Mouse (Mus musculus) spleen, postnatal 14 days (tissue): ENCODE results near the gene Spocd1.
"Not testable (repeated sequence)": the region's sequence is repeated elsewhere in the genome, so short reads cannot be mapped to it uniquely, and the experiment has no call there.

ENCODE experiments used
- DNase-seq, 2 experiments: peaks; one replicate each; pipeline ENCODE4 v3.0.0; 2021 to 2022; ENCODE audit warnings: low spot score in 2 of 2

The Spocd1 gene

GRCm38 (mm10) chr4:129928949-129929348 lies at the start of gene Spocd1:
Spocd1 (plus strand) TSS chr4:129929249.
- DNase-seq = no peak

- DNase-seq = no peak
Observed at GRCm38 (mm10) chr4:129880615-129881014, 48.4 kb upstream of the Spocd1 start.

GRCm38 (mm10) chr4:129881661-129882060 lies 47.4 kb upstream of the Spocd1 start:
- DNase-seq = no peak

GRCm38 (mm10) chr4:129882555-129883293 lies 46.3 kb upstream of the Spocd1 start:
- peak in 1 of 2 experiments; percentile 50 for DNase-seq

- DNase-seq = no peak
Observed at GRCm38 (mm10) chr4:129884041-129884930, 44.8 kb upstream of the Spocd1 start.

GRCm38 (mm10) chr4:129889661-129890060 lies 39.4 kb upstream of the Spocd1 start:
- no peak for DNase-seq

GRCm38 (mm10) chr4:129890094-129890493 lies 39.0 kb upstream of the Spocd1 start:
- no peak for DNase-seq

- no peak for DNase-seq
Observed at GRCm38 (mm10) chr4:129894861-129895260, 34.2 kb upstream of the Spocd1 start.

- not testable (repeated sequence) for DNase-seq
Observed at GRCm38 (mm10) chr4:129898815-129899214, 30.2 kb upstream of the Spocd1 start.

- no peak for DNase-seq
Observed at GRCm38 (mm10) chr4:129902394-129902793, 26.7 kb upstream of the Spocd1 start.

- no peak for DNase-seq
Observed at GRCm38 (mm10) chr4:129903577-129903976, 25.5 kb upstream of the Spocd1 start.

- no peak for DNase-seq
Observed at GRCm38 (mm10) chr4:129905032-129905431, 24.0 kb upstream of the Spocd1 start.

- DNase-seq = no peak
Observed at GRCm38 (mm10) chr4:129906016-129906415, 23.0 kb upstream of the Spocd1 start.

GRCm38 (mm10) chr4:129908836-129909235 lies 20.2 kb upstream of the Spocd1 start:
- no peak for DNase-seq

- peak in 1 of 2 experiments; percentile 13 for DNase-seq
Observed at GRCm38 (mm10) chr4:129909261-129909731, 19.8 kb upstream of the Spocd1 start.

GRCm38 (mm10) chr4:129912998-129913397 lies 16.1 kb upstream of the Spocd1 start:
- no peak for DNase-seq

- peak in 1 of 2 experiments; percentile 31 for DNase-seq
Observed at GRCm38 (mm10) chr4:129913761-129914644, 15.0 kb upstream of the Spocd1 start.

- no peak for DNase-seq
Observed at GRCm38 (mm10) chr4:129914686-129915085, 14.4 kb upstream of the Spocd1 start.

- no peak for DNase-seq
Observed at GRCm38 (mm10) chr4:129915349-129915988, 13.6 kb upstream of the Spocd1 start.

- DNase-seq = no peak
Observed at GRCm38 (mm10) chr4:129916159-129916558, 12.9 kb upstream of the Spocd1 start.

GRCm38 (mm10) chr4:129917016-129917603 lies 11.9 kb upstream of the Spocd1 start:
- no peak for DNase-seq
